Comparison of ENCODE assay signal across 27 mouse cellular contexts in genomic region chr17:30602175-30602574, GRCm38 (mm10). TPM values are rescaled to one million over a fixed set of nuclear protein-coding genes. Genes with fewer than 3 reads are reported as not detected.
DNase-seq lines count a peak whose midpoint lies in the region; ATAC-seq and TF ChIP-seq lines count a peak whose summit lies in the region.
"Had no signal": no experiment of that assay in that cellular context is flagged by ENCODE, and none has a peak within 500 bp of the region (broad histone marks: within the 10 kb centered on the region; RNA-seq: fewer than 3 reads in every experiment).

No protein-coding gene starts in this region.

- H3K27ac ChIP-seq in kidney, adult 2 months (ENCODE audit: insufficient read depth, low read depth, low read length): no peak overlapping the region
- no peak overlapping the region for H3K27ac ChIP-seq in forebrain, embryonic 12.5 days
- H3K27ac ChIP-seq: embryonic facial prominence, embryonic 12.5 days; embryonic facial prominence, embryonic 15.5 days; heart, embryonic 15.5 days; hindbrain, embryonic 10.5 days; hindbrain, embryonic 13.5 days; intestine, embryonic 15.5 days had no signal

- no peak overlapping the region for H3K4me2 ChIP-seq in forebrain, embryonic 12.5 days
- H3K4me2 ChIP-seq: embryonic facial prominence, embryonic 12.5 days; embryonic facial prominence, embryonic 15.5 days; heart, embryonic 11.5 days; heart, embryonic 15.5 days; hindbrain, embryonic 13.5 days; intestine, embryonic 15.5 days had no signal

- no peaks in the 10 kb centered on the region for H3K9me3 ChIP-seq in forebrain, embryonic 12.5 days
- H3K9me3 ChIP-seq: embryonic facial prominence, embryonic 12.5 days; embryonic facial prominence, embryonic 15.5 days; heart, embryonic 15.5 days; hindbrain, embryonic 13.5 days; intestine, embryonic 15.5 days had no signal

- no peak overlapping the region for H3K4me3 ChIP-seq in kidney, adult 2 months (ENCODE audit: insufficient read depth, low read depth, low read length)
- no peak overlapping the region for H3K4me3 ChIP-seq in forebrain, embryonic 12.5 days (replicated peaks)
- H3K4me3 ChIP-seq: embryonic facial prominence, embryonic 12.5 days; embryonic facial prominence, embryonic 15.5 days; heart, embryonic 15.5 days; hindbrain, embryonic 10.5 days; hindbrain, embryonic 13.5 days; intestine, embryonic 15.5 days had no signal

- 81% methylated on average over 14 of the region's 14 CpGs for WGBS in kidney, adult 2 months
- WGBS in forebrain, embryonic 12.5 days: 94% methylated on average over 14 of the region's 14 CpGs

- peak; percentile 34 for DNase-seq in kidney, adult 2 months
- no peak for DNase-seq in kidney, postnatal 36 days
- peak; percentile 42 for DNase-seq in testis, postnatal 14 days (ENCODE audit: low spot score)
- DNase-seq in testis, postnatal 10 days (ENCODE audit: low spot score): no peak
- DNase-seq in ES-CJ7 (ENCODE audit: low read depth, low spot score): peak; percentile 89
- DNase-seq in ZHBTc4 (ENCODE audit: low read depth, low spot score): peak; percentile 88
- DNase-seq in thymus, postnatal 36 days: no peak
- DNase-seq: adrenal gland, adult 8-10 months; adrenal gland, postnatal 25 days; cerebellum, adult 2 months; cerebellum, adult 9-11 months; gastrocnemius, postnatal 10 days; gastrocnemius, postnatal 36 days; heart, postnatal 10 days; heart, postnatal 36 days had no signal

- no peak for TF ChIP-seq POLR2A in kidney, adult 2 months (IDR thresholded peaks at IDR 0.05; ENCODE audit: low read depth, low read length)

- no peak for ATAC-seq in forebrain, embryonic 12.5 days (ENCODE audit: low FRiP score)
- ATAC-seq: activated CD4-positive, CD25-positive, alpha-beta regulatory T cell, adult 4 months; CD4-positive, CD25-positive, alpha-beta regulatory T cell, adult 4 months; forebrain, embryonic 16.5 days; hindbrain, embryonic 16.5 days; intestine, embryonic 15.5 days had no signal

- H3K4me1 ChIP-seq in kidney, adult 2 months (ENCODE audit: control insufficient read depth, insufficient read depth, low read length): 0 out of 2 replicates have a peak, but pooled peaks cover 2% of the 10 kb centered on the region
- H3K4me1 ChIP-seq in forebrain, embryonic 12.5 days: peaks cover 3% of the 10 kb centered on the region
- H3K4me1 ChIP-seq: heart, embryonic 15.5 days had no signal

- no peaks in the 10 kb centered on the region; the same call in 1 of the 2 replicates for H3K36me3 ChIP-seq in kidney, adult 2 months (ENCODE audit: control insufficient read depth, insufficient read depth, low read length)
- H3K36me3 ChIP-seq in forebrain, embryonic 12.5 days (replicated peaks): peaks cover 42% of the 10 kb centered on the region

- TF ChIP-seq CTCF in kidney, adult 2 months (conservative IDR thresholded peaks at IDR 0.05; ENCODE audit: insufficient read depth, insufficient read length, low read depth, low read length): 0 out of 2 replicates have a peak, but pooled peaks have one; percentile 7

- no peaks in the 10 kb centered on the region for H3K27me3 ChIP-seq in kidney, adult 2 months (replicated peaks; ENCODE audit: control insufficient read depth, insufficient read depth, low read length)
- H3K27me3 ChIP-seq in forebrain, embryonic 12.5 days: no peaks in the 10 kb centered on the region
- H3K27me3 ChIP-seq: embryonic facial prominence, embryonic 12.5 days; embryonic facial prominence, embryonic 15.5 days; heart, embryonic 15.5 days; hindbrain, embryonic 13.5 days; intestine, embryonic 15.5 days had no signal

- H3K9ac ChIP-seq in forebrain, embryonic 12.5 days: no peak overlapping the region
- H3K9ac ChIP-seq: embryonic facial prominence, embryonic 12.5 days; embryonic facial prominence, embryonic 15.5 days; heart, embryonic 15.5 days; hindbrain, embryonic 13.5 days; intestine, embryonic 15.5 days had no signal

RNA-seq across cellular contexts. Expression of gene Dnah8, which starts 22.0 kb away (rescaled TPM):
- polyA plus RNA-seq in kidney, adult 2 months (2012; rRNA removed): 0.30 and 1.2 TPM in 2 replicates
- polyA plus RNA-seq in forebrain, embryonic 12.5 days (2016; fragmentation: Nextera tagmentation; extraction: Ambion mirVana): 0.98 and 1.4 TPM in 2 replicates

RNA-seq across cellular contexts. Expression of gene Glo1, which starts 24.5 kb away (rescaled TPM):
- 66.6 and 89.0 TPM in 2 replicates for polyA plus RNA-seq in kidney, adult 2 months (2012; rRNA removed)
- polyA plus RNA-seq in forebrain, embryonic 12.5 days (2016; fragmentation: Nextera tagmentation; extraction: Ambion mirVana): 233 and 241 TPM in 2 replicates

RNA-seq across cellular contexts. Expression of gene Btbd9, which starts 25.9 kb away (rescaled TPM):
- 21.9 and 25.6 TPM in 2 replicates for polyA plus RNA-seq in kidney, adult 2 months (2012; rRNA removed)
- polyA plus RNA-seq in forebrain, embryonic 12.5 days (2016; fragmentation: Nextera tagmentation; extraction: Ambion mirVana): 79.8 and 85.9 TPM in 2 replicates

Comparison
In these comparisons a context has a peak if more than half of its experiments do, and no peak if none do; other contexts are left out.
1. DNase-seq: peak in kidney, adult 2 months (single experiment), testis, postnatal 14 days (single experiment), ES-CJ7 (single experiment) and ZHBTc4 (single experiment); none in kidney, postnatal 36 days (0 of 2), testis, postnatal 10 days (single experiment) and thymus, postnatal 36 days (0 of 2).